Mouse (Mus musculus) gastrocnemius, adult 2 months (tissue): ENCODE data around the gene Tmem107. TPM values are rescaled to one million over a fixed set of nuclear protein-coding genes. Genes with fewer than 3 reads are reported as not detected.

Experiments used
- DNase-seq: peaks from one replicate; pipeline ENCODE4 v3.0.0; 2022
- H3K27ac ChIP-seq: fragments of 200-600 bp; 2 replicates; pipeline ENCODE4 v1.8.1; 2022; ENCODE audit warnings: mild to moderate bottlenecking
- H3K4me3 ChIP-seq: fragments of 200-600 bp; 2 replicates; pipeline ENCODE4 v1.8.1; 2022; ENCODE audit warnings: mild to moderate bottlenecking, moderate library complexity
- CTCF ChIP-seq: fragments of 200-600 bp; IDR thresholded peaks from 2 replicates; pipeline ENCODE4 v1.8.1; 2022; ENCODE audit warnings: antibody characterized with exemption, mild to moderate bottlenecking, moderate library complexity
- intact Hi-C: fragments of 180-260 bp; cut with DNase I; formaldehyde crosslinking; loops from one replicate; pipeline ENCODE4 v1.15.1; 2025
- total RNA-seq, 2 experiments: library from RNA; stranded (reverse); gene quantifications; 2 replicates each; pipeline ENCODE4 v1.2.3; 2021

Gene Tmem107
- total RNA-seq, 2 experiments from 2014 or later, result 3.9 to 5.7 TPM

- intact Hi-C loops, result loop anchor here (10.0 kb wide), 1 partner anchor 808 kb away; the partner anchor contains the start of gene Gps2
- peak; percentile 22 for DNase-seq
- Histone ChIP-seq H3K4me3 (no peak overlapping the region), H3K27ac (no peak overlapping the region)
- no peak for TF ChIP-seq CTCF
These were observed 36.2 kb downstream of the Tmem107 start for GRCm38 (mm10) chr11:69106842-69107241.

- TF ChIP-seq CTCF, result no peak
- intact Hi-C loops, result loop anchor here (10.0 kb wide), 1 partner anchor 807 kb away; the partner anchor contains the start of gene Gps2
- DNase-seq, result peak; percentile 20
- Histone ChIP-seq H3K4me3 (no peak overlapping the region), H3K27ac (no peak overlapping the region)
These were observed 37.1 kb downstream of the Tmem107 start for GRCm38 (mm10) chr11:69107676-69108075.

- no peak for TF ChIP-seq CTCF
- H3K27ac ChIP-seq, result no peak overlapping the region
- DNase-seq, result peak; percentile 28
- H3K4me3 ChIP-seq, result no peak overlapping the region
- intact Hi-C loops, result loop anchor here (10.0 kb wide), 1 partner anchor 807 kb away; the partner anchor contains the start of gene Gps2
These were observed 37.6 kb downstream of the Tmem107 start for GRCm38 (mm10) chr11:69108223-69108622.

- no peak for TF ChIP-seq CTCF
- intact Hi-C loops, result loop anchor here (10.0 kb wide), 1 partner anchor 806 kb away; the partner anchor contains the start of gene Gps2
- no peak overlapping the region for H3K4me3 ChIP-seq
- no peak overlapping the region for H3K27ac ChIP-seq
- peak; percentile 34 for DNase-seq
These were observed 38.7 kb downstream of the Tmem107 start for GRCm38 (mm10) chr11:69109032-69109900.

- TF ChIP-seq CTCF, result no peak
- Histone ChIP-seq H3K27ac (peak overlapping the region; percentile 69), H3K4me3 (peak overlapping the region; percentile 71)
- peak; percentile 93 for DNase-seq
- intact Hi-C loops, result no loop called here
These were observed 39.9 kb downstream of the Tmem107 start for GRCm38 (mm10) chr11:69110319-69111046.

- intact Hi-C loops, result no loop called here
- H3K27ac ChIP-seq, result peak overlapping the region; percentile 69
- H3K4me3 ChIP-seq, result peak overlapping the region; percentile 71
- peak; percentile 15 for DNase-seq
- no peak for TF ChIP-seq CTCF
These were observed 40.6 kb downstream of the Tmem107 start for GRCm38 (mm10) chr11:69111051-69111810.

- Histone ChIP-seq H3K4me3 (no peak overlapping the region), H3K27ac (no peak overlapping the region)
- DNase-seq, result peak; percentile 14
- TF ChIP-seq CTCF, result no peak
- intact Hi-C loops, result no loop called here
These were observed 41.3 kb downstream of the Tmem107 start for GRCm38 (mm10) chr11:69111865-69112264.

GRCm38 (mm10) chr11:69114018-69114417 lies 43.4 kb downstream of the Tmem107 start:
- no peak overlapping the region for H3K27ac ChIP-seq
- intact Hi-C loops, result no loop called here
- no peak for DNase-seq
- H3K4me3 ChIP-seq, result no peak overlapping the region
- no peak for TF ChIP-seq CTCF

GRCm38 (mm10) chr11:69114621-69115020 lies 44.0 kb downstream of the Tmem107 start:
- Histone ChIP-seq H3K4me3 (no peak overlapping the region), H3K27ac (no peak overlapping the region)
- TF ChIP-seq CTCF, result no peak
- intact Hi-C loops, result no loop called here
- no peak for DNase-seq

GRCm38 (mm10) chr11:69116843-69117242 lies 46.2 kb downstream of the Tmem107 start:
- TF ChIP-seq CTCF, result no peak
- Histone ChIP-seq H3K27ac (peak overlapping the region; percentile 88; the same call in 1 of the 2 replicates), H3K4me3 (no peak overlapping the region)
- DNase-seq, result no peak
- intact Hi-C loops, result no loop called here

GRCm38 (mm10) chr11:69117737-69118695 lies 47.4 kb downstream of the Tmem107 start:
- Histone ChIP-seq H3K27ac (peak overlapping the region; percentile 88), H3K4me3 (peak overlapping the region; percentile 82)
- peak; percentile 82 for DNase-seq
- TF ChIP-seq CTCF, result no peak
- intact Hi-C loops, result no loop called here
